Mouse (Mus musculus): ENCODE measurements around the gene Adamts2.
A peak's percentile ranks its signal among the peaks of the same experiment; 100 is the strongest.

Adamts2 gene

DNA sequence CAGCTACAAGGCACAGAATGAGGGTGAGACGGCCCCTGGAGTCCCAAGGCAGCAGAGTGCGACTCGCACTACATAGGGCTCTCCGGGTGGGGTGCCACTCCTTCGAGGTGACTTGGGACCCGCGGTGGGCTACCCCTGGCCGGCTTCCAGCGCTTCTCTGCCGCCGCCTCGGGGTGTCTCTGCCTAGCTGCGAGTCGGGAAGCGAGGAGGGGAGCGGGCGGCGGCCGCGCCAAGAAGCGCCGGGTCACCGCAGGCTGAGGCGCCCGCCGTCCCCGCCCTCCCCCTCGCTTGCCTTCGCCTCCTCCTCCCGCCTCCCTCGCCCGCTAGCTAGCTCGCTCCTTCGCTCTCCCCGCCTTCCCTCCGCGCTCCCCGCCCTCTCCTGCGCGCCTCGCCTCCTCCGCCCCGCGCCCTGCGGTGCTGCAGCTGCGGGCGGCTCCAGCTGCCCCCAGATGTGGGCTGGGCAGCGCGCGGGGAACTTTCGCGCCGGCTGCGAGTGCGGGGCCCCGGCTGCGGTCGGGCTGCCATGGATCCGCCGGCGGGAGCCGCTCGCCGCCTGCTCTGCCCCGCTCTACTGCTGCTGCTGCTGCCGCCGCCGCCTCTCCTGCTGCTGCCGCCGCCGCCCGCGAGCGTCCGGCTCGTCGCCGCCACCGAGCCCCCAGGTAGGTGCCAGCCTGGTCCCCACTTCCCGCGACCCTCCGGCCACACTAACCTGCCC lies at the start of gene Adamts2:
Adamts2 (plus strand) TSS at position 444 of the 715 bp plus-strand sequence.
- DNase-seq (ENCODE audit: inconsistent age in 2 of 2, low spot score in 1 of 2) = peak; percentile 79 to 91

DNA sequence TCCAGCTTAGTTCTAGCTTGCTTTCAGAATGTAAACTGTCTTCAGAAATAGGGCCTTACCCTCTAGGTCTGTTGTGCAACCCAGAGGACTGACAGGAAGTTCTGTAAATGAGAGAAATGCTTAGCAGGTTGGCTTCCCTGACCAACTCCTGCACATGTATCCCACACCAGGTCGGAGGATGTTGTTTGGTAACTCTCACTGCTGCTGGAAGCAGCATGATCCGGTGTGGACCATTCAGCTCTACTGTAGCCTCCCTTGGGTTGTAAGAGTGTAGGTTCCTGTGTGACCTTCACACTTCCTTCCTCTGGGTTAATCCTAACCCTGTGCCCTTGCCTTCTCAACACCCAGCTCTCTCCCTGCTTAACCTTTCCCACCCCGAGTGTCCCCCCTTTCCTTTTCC lies 44.8 kb upstream of the Adamts2 start:
- no peak for DNase-seq (ENCODE audit: inconsistent age in 2 of 2, low spot score in 1 of 2)

DNA sequence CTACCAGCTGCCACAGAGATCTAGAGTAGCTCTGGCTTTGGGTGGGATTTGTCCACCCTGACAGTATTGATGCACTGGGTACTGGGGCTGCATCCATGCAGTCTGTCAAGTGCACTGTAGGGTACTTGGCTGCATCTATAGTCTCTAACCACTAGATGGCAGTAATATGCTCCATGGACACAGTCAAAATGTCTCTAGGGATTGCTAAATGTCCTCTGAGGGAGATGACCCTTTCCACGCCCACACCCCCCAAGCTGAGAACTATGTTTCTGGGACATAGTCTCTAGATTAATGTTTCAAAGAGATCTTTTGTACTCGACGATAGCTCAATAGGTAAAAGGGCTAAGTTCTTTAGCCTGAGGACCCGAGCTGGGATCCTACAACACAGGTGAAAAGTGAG lies 42.8 kb upstream of the Adamts2 start:
- DNase-seq (ENCODE audit: inconsistent age in 2 of 2, low spot score in 1 of 2) = peak in 1 of 2 experiments; percentile 66

DNA sequence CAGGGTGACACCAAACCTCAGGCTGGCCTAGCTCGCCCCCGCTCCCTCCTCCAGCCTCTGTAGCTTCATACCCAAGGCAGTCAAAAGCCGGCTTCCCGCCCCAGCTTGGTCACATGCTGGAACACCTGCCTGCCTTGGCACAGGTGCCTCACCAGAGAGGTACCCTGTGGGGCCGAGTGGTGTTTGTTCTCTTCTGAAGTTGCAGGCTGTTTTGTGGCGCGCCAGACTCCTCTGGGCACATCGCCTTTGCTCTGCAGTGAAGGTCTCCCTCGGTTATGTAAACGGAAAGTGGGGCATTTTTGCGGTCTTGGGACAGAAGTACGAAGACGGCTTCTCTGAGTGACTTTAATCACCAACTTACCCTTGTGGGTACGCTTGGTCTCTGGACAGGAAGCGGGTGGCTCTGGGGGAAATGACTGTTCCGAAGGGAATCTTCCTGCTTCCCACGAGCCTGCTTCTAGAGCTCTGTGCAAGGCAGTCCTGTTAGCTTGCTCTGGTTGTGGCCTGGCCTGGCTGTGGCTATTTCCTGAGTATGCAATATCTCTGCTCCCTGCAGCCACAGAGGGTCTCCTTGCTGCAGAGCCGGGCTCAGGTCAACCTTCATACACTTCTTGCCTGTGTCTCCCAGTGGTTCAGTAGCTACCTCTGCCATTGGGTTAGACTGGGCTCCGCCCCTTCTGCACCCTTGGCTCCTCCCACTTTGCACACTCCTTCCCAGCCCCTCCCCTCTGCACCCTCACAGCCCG lies 36.2 kb upstream of the Adamts2 start:
- no peak for DNase-seq (ENCODE audit: inconsistent age in 2 of 2, low spot score in 1 of 2)

DNA sequence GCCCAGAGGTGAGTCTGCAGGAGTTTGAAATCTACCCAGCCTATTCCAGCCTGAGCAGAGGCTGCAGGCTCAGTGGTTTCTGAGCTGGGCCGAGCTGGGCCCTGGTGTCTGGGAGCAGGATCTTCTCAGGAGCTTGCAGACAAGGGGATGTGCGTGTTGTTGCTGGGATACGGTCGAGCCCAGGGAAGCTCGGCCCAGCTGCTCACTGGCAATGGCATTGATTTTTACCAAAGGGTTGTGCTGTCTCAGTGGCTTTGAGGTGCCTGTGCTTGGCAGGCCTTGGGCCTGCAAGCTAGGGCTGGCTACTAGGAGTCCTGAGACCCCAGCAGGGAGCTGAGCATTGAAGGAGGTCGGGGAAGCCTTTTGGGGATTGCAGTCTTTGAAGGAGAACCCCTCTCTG lies 30.4 kb upstream of the Adamts2 start:
- no peak for DNase-seq (ENCODE audit: inconsistent age in 2 of 2, low spot score in 1 of 2)

DNA sequence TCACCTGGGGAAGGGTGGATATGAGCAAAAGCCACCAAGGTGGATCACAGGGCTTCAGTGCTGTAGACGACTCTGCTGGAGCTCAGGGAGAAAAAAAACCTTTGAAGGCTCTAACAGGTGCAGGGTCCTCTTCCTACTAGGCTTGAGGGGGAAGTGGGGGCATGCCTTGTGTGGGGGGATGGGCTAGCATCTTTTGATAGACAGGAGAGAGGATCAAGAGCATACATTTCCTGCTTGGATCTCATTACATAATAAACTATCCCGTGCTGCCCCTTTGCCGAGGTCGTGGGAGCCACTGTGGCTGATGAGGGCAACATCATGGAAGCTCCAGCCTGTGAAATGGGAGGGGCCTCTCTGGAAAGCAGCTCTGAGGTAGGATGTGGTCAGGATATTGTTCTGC lies 25.4 kb upstream of the Adamts2 start:
- DNase-seq (ENCODE audit: inconsistent age in 2 of 2, low spot score in 1 of 2) = no peak

DNA sequence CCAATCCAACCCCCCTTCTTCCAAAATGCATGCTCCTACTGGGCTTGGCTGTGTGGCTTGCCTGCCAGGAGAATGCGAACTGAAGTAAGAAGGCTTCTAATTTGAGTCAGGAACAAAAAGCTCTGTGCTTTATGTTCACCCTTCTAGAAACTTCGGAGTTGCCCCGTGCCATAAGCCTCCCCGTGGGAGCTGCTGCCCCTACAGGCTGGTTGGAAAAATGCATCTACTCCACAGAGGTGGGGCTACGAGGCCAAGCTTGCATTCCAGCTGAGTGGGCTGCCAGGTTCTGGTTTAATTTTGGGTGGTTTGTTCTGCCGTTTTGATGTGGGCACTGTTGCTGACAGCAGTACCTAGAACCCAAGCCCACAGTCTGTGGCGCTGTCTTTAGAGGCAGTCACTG lies 14.9 kb upstream of the Adamts2 start:
- peak; percentile 29 to 74 for DNase-seq (ENCODE audit: inconsistent age in 2 of 2, low spot score in 1 of 2)

DNA sequence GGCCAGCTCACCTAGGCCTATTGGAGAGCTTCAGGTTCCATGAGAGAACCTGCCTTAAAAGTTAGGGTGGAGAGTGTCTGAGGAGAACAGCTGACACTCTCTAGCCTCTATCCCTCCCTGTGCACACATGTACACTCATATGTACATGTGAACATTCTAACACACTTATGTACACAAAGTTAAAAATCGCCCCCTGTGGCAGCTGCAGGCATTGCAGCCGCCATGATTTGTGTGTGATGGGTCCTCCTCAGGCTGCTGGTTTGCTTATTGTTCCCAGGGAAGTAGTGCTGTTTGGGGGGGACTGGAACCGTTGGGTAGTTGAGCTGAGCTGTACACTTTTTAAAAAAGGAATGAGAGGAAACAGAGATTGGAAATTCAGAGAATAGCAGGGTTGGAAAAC lies 14.1 kb upstream of the Adamts2 start:
- DNase-seq (ENCODE audit: inconsistent age in 2 of 2, low spot score in 1 of 2) = peak; percentile 27 to 78

DNA sequence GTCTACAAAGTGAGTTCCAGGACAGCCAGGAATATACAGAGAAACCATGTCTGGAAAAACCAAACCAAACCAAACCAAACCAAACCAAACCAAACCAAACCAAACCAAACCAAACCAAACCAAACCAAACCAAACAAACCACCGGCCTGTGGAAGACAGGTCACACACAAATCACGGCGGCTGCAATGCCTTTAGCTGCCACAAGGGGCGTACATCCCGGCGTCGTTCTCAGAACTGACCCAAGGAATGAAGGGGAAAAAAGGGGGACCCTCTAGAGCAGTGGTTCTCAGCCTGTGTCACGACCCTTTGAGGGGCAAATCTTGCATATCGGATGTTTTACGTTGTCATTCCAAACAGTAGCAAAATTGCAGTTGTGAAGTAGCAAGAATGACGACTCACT lies 12.8 kb upstream of the Adamts2 start:
- peak; percentile 23 to 75 for DNase-seq (ENCODE audit: inconsistent age in 2 of 2, low spot score in 1 of 2)

DNA sequence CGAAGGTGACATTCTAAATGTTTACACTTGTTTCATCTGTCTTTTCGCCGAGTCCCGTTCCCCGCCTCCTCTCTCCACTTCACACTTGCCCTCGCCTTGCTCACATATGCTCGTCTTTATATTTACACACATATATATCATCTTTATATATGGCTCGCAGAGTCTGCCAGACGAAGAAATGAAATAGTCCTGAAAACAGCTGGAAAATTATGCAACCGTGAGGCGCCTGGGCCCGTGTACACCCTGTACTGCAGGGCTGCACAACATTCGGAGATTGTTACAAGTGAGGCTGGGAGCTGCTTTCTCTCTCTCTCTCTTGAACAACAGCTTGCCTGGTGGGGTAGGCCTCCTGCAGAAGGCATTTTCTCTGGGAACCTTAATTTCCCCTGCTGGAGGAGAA lies 10.8 kb upstream of the Adamts2 start:
- no peak for DNase-seq (ENCODE audit: inconsistent age in 2 of 2, low spot score in 1 of 2)

DNA sequence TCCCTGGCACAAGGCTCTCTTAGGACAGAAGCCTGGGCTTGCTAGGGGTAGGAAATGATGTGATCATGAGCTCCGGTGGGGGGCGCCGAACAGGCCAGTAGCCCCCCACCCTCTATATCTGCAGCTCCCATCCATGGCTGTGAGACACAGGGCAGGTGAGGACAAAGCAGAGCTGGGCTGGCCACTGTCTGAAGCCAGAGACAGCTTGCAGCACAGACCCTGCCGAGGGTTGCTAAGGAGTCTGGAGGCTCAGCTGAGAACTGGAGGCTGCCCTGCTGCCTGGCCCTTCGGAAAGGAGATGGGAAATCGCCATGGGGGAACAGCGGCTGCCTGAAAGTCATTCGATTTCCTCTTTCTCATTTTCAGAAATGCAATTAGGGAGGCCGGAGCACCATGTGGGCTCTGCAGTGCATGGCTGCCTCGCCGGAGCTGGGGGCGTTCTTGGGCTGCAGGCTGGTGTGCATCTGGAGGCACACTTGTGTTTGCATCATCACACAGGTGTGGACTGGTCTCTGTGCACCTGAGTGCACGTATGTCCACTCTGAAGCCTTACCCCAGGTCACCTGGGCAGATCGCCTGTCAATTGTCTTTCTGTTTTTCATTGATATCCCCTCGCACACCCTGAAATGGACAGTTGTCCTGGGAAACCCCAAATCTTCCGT lies 8.9 kb upstream of the Adamts2 start:
- DNase-seq (ENCODE audit: inconsistent age in 2 of 2, low spot score in 1 of 2) = no peak

DNA sequence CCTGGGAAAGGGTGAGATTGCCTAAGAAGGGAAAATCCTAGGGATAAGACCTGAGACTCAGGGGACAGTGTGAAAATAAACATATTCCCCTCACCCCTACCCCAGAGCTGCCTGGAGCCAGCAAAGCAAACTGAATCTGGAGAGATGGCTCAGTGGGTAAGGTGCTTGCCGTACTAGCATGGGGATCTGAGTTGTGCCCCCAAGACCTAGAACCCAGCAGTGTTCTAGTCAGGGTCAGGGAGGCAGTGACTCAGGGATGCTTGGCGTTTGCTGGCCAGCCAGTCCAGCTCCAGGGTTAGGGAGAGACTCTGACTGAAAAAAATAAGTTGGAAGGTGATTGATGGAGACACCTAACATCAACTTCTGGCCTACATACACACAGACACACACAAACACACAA lies 5.3 kb upstream of the Adamts2 start:
- no peak for DNase-seq (ENCODE audit: inconsistent age in 2 of 2, low spot score in 1 of 2)

DNA sequence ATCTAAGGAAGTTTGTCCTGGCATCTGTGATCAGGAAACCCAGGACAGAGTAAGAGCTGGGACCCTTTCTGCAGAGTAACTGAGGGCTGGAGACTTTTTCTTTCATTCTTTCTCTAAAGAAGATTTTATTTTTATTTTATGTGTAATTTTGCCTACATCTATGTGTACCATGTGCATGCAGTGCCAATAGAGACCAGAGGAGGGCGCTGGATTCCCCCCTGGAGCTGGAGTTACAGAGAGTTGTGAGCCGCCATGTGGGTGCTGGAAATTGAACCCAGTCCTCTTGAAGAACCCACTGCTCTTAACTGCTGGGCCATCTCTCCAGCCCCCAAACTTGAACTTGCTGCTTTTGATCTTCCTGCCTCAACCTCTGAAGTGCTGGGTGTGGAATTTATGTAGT lies 2.7 kb upstream of the Adamts2 start:
- DNase-seq (ENCODE audit: inconsistent age in 2 of 2, low spot score in 1 of 2) = no peak

DNA sequence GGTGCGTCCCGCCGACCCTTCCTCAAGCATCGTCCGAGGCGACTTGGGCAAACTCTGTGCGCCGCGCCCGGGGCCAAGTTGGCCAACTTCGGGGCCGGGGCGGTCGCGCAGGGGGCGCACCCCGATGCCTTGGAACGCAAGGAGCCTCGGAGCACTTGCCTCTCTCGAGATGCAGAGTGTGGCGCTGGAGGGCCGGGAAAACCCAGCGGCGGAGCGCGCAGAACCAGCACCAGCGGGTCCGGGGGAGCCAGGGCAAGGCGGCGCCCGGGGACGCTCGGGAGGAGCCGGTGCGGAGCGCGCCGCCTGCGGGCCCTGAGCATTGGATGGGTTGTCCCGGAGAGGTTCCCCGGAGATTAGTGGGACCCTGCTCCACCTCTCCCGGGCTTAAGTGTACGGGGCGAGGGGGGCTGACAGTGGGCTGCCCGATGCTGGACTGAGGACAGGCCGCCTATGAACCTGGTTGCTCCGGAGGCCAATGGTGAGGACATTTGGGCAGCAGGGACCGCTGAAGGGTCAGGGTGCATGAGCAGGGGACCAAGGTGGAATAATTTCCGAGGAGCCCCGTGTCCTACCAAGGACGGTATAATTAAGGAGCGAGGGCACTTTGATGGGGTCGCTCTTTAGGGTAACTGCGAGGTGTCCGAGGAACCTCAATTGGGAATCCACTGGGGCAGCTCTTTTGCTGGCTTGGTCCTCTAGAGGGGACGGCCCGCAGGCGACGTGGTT lies 635 bp downstream of the Adamts2 start:
- peak; percentile 37 to 78 for DNase-seq (ENCODE audit: inconsistent age in 2 of 2, low spot score in 1 of 2)

DNA sequence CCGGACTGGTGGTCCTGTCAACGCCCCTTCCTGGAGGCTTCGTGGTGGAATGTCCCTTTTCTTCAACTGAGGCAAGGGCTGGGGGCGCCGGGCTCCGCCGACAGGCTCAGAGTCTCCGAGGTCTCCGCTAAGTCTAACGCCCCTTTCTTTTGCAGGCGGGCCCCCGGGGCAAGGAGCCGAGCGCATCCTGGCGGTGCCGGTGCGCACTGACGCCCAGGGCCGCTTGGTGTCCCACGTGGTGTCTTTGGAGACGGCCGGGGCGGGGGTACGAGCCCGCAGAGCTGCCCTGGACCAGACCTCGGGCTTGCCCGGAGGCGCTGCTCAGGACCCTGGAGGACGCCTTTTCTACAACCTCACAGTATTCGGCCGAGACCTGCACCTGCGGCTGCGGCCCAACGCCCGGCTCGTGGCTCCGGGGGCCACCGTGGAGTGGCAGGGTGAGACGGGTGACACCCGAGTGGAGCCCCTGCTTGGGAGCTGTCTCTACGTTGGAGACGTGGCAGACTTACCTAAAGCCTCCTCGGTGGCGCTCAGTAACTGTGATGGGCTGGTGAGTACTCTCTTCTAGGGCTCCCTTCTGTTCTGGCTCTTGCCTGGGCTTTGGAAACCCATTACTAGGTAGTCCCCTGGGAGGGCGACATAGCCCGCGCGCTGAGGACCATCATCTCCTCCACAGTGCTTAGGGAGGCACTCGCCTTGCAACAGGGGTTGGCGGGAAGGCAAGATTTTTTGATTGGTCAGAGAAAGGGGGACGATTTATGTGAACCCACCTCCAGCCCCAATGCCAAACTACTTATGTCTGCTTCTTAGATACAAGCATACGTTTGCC lies 1.4 kb downstream of the Adamts2 start:
- peak; percentile 23 to 65 for DNase-seq (ENCODE audit: inconsistent age in 2 of 2, low spot score in 1 of 2)

DNA sequence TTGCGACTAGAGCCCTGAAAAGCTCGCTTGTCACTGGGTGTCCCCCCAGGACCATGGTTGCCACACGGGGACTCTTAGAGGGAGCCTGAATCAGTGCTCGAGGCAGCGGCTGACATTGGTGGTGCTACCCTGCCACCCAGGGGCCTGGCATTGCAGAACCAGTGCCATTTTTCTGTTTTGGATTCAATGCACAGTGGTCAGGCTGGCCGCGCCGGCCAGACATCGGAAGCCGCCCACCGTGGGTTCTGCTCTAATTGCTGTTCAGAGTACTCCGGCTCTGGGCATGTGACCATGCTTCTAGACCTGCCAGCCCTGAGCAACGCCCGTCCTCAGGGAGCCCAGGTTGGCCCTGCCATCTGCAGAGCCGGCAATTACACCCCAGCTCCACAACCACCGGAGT lies 2.5 kb downstream of the Adamts2 start:
- DNase-seq (ENCODE audit: inconsistent age in 2 of 2, low spot score in 1 of 2) = no peak

DNA sequence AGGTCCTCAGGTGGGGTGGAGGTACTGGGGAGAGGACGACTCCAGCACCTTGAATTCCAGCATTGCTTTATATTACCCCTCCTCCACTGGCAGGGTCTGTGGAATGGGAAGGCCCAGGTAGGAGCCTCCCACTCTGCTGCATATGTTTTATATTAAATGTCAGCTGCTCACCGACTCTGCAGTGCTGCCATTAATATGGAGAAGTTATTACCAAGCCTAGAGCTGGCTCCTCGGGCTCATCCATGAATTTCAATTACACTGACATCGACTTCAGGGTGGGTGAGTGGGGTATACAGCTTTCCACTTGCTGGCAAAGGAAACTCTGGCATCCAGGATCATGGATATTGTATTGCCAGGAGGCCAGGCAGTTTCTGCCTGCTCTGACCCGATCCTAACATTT lies 9.3 kb downstream of the Adamts2 start:
- DNase-seq (ENCODE audit: inconsistent age in 2 of 2, low spot score in 1 of 2) = no peak

DNA sequence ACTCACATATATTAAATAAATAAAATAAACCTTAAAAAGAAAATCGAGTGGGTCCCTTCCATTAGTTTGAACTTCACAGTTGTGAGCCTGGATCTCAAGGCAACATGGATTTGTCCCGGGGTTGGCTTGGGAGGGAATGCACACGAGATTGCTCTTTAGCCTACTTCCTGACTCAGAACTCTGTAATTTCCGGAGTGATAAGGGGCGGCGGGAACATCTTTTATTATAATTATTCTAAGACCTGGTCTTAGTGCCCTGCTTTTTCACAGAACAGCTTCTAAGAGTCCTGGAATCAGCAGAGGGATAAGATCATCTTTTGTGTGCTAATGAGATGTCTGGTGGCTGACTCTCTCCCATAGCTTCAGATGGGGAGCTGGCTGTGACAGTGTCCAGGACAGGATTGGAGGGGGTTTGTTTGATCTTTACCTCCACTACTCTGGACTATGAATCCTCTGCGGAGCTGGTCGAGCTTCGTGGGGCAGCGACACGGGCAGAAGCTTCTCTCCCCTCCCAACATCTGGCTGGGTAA lies 15.2 kb downstream of the Adamts2 start:
- DNase-seq (ENCODE audit: inconsistent age in 2 of 2, low spot score in 1 of 2) = no peak

DNA sequence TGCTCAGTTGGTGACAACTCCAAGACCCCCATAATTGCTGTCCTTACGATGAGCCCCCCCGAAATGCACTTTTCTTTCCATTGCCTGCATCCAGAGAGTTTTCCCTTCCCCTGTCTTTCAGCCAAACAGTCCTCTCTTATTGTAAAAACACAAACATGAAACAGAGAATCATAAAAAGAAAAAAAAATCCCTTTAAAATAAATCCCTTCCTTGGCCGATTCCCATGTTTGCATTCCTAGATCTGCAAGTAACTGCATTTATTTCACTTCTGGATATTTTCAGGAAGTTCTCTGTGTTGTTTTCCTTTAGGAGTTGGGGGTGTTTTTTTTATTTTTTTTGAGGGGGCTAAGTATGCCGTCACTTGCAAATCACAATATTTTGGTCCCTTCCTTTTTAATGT lies 19.0 kb downstream of the Adamts2 start:
- DNase-seq (ENCODE audit: inconsistent age in 2 of 2, low spot score in 1 of 2) = no peak

DNA sequence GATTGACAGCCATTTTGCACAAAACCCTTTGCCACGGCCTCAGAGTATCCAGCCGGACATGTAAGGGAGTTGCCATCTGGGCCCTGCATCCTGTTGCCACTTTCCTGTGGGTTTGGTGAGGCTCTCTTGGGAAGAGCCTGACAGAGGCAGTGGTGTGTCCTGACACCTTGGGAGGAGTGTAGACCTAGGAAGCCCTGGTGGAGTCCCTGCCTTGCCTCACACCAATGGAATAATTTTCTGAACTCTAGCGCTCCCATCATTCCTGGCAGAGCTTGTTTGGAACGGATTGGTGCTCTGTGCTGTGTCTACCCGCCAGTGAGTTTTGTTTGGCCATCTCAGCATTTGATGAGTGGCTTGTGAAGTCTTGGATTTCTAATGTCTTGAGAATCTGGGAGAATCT lies 19.5 kb downstream of the Adamts2 start:
- DNase-seq (ENCODE audit: inconsistent age in 2 of 2, low spot score in 1 of 2) = no peak
